ENCODE assay signal across 9 mouse cellular contexts in genomic region chr10:58601431-58601901, GRCm38 (mm10).
DNase-seq lines count a peak whose midpoint lies in the region; ATAC-seq lines count a peak whose summit lies in the region.
"Had no signal": no experiment of that assay in that cellular context is flagged by ENCODE, and none has a peak within 500 bp of the region (broad histone marks: within the 10 kb centered on the region; RNA-seq: fewer than 3 reads in every experiment).

No protein-coding gene starts in this region.

- WGBS in kidney, embryonic 16.5 days, result 25% methylated on average over 6 of the region's 6 CpGs
- 14% methylated on average over 6 of the region's 6 CpGs for WGBS in hindbrain, embryonic 13.5 days
- 22% methylated on average over 6 of the region's 6 CpGs for WGBS in midbrain, embryonic 12.5 days

- ATAC-seq in kidney, embryonic 16.5 days (ENCODE audit: low FRiP score, low TSS enrichment), result no peak
- peak; percentile 81 for ATAC-seq in hindbrain, embryonic 13.5 days (ENCODE audit: low FRiP score)
- 0 out of 2 replicates have a peak, but pooled peaks have one; percentile 38 for ATAC-seq in midbrain, embryonic 12.5 days (ENCODE audit: low FRiP score, low read depth)
- no peak for ATAC-seq in inflammation-experienced regulatory T-cells, adult 6 months

- no peak overlapping the region for H3K4me2 ChIP-seq in kidney, embryonic 16.5 days (replicated peaks; ENCODE audit: low read depth, low read length)
- no peak overlapping the region for H3K4me2 ChIP-seq in hindbrain, embryonic 13.5 days
- no peak overlapping the region for H3K4me2 ChIP-seq in midbrain, embryonic 12.5 days (replicated peaks)
- H3K4me2 ChIP-seq: liver, embryonic 13.5 days had no signal

- H3K9me3 ChIP-seq in kidney, embryonic 16.5 days (ENCODE audit: low read length), result no peaks in the 10 kb centered on the region
- H3K9me3 ChIP-seq in hindbrain, embryonic 13.5 days, result no peaks in the 10 kb centered on the region
- no peaks in the 10 kb centered on the region for H3K9me3 ChIP-seq in midbrain, embryonic 12.5 days
- H3K9me3 ChIP-seq: liver, embryonic 13.5 days had no signal

- peaks cover 4% of the 10 kb centered on the region; the same call in 1 of the 2 replicates for H3K4me1 ChIP-seq in kidney, embryonic 16.5 days (ENCODE audit: insufficient read depth, low read length)
- H3K4me1 ChIP-seq in hindbrain, embryonic 13.5 days (replicated peaks), result peaks cover 14% of the 10 kb centered on the region
- H3K4me1 ChIP-seq in midbrain, embryonic 12.5 days, result peaks cover 16% of the 10 kb centered on the region
- H3K4me1 ChIP-seq: liver, embryonic 13.5 days had no signal

- DNase-seq in kidney, postnatal 10 days, result peak; percentile 25
- DNase-seq in cerebellum, postnatal 10 days, result peak; percentile 79 to 87
- no peak for DNase-seq in thymus, postnatal 0 days (ENCODE audit: low spot score)
- DNase-seq in thymus, adult 18-20 months, result no peak
- DNase-seq: liver, embryonic 13.5 days had no signal

- no peak overlapping the region for H3K27ac ChIP-seq in kidney, embryonic 16.5 days (ENCODE audit: low read length)
- H3K27ac ChIP-seq in hindbrain, embryonic 13.5 days, result peak overlapping the region; percentile 87
- no peak overlapping the region for H3K27ac ChIP-seq in midbrain, embryonic 12.5 days (replicated peaks)
- H3K27ac ChIP-seq: liver, embryonic 13.5 days had no signal

- no peak overlapping the region for H3K4me3 ChIP-seq in kidney, embryonic 16.5 days (ENCODE audit: low read length)
- no peak overlapping the region for H3K4me3 ChIP-seq in hindbrain, embryonic 13.5 days
- no peak overlapping the region for H3K4me3 ChIP-seq in midbrain, embryonic 12.5 days
- H3K4me3 ChIP-seq: liver, embryonic 13.5 days had no signal

- no peaks in the 10 kb centered on the region for H3K27me3 ChIP-seq in kidney, embryonic 16.5 days (ENCODE audit: insufficient read depth, low read length)
- H3K27me3 ChIP-seq in hindbrain, embryonic 13.5 days, result no peaks in the 10 kb centered on the region
- no peaks in the 10 kb centered on the region for H3K27me3 ChIP-seq in midbrain, embryonic 12.5 days
- H3K27me3 ChIP-seq: liver, embryonic 13.5 days had no signal

- no peak overlapping the region for H3K9ac ChIP-seq in kidney, embryonic 16.5 days (replicated peaks; ENCODE audit: low read length)
- no peak overlapping the region for H3K9ac ChIP-seq in hindbrain, embryonic 13.5 days
- no peak overlapping the region for H3K9ac ChIP-seq in midbrain, embryonic 12.5 days (replicated peaks)
- H3K9ac ChIP-seq: liver, embryonic 13.5 days had no signal

- H3K36me3 ChIP-seq in kidney, embryonic 16.5 days (ENCODE audit: insufficient read depth, low read length), result no peaks in the 10 kb centered on the region
- H3K36me3 ChIP-seq in hindbrain, embryonic 13.5 days, result no peaks in the 10 kb centered on the region
- H3K36me3 ChIP-seq in midbrain, embryonic 12.5 days, result no peaks in the 10 kb centered on the region
- H3K36me3 ChIP-seq: liver, embryonic 13.5 days had no signal

Comparison
In these comparisons a context has a peak if more than half of its experiments do, and no peak if none do; other contexts are left out.
1. DNase-seq: peak in kidney, postnatal 10 days (single experiment) and cerebellum, postnatal 10 days (2 of 2); none in thymus, postnatal 0 days (single experiment) and thymus, adult 18-20 months (0 of 2).
2. ATAC-seq: peak in hindbrain, embryonic 13.5 days (single experiment) and midbrain, embryonic 12.5 days (single experiment); none in kidney, embryonic 16.5 days (single experiment) and inflammation-experienced regulatory T-cells, adult 6 months (single experiment).